Comparison of ENCODE assay signal across 9 mouse cellular contexts in the genomic region with DNA sequence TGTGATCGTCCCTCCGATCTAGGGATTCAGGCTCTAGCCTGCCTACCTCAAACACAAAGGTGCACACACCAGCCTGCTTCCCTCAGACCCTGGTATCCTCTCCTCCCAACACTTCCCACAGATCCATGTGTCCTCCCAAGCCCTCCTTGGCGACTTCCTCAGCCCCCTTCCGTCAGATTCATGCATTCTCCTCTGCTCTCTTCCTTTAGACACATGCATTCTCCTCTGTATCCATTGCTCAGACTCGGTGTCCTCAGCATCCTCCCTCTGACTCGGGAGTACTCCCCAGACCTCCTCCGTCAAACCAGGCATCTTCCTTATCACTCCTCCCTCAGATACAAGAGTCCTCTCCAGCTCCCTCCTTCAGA. TPM values are rescaled to one million over a fixed set of nuclear protein-coding genes. Genes with fewer than 3 reads are reported as not detected.
DNase-seq lines count a peak whose midpoint lies in the region; ATAC-seq lines count a peak whose summit lies in the region.
"Had no signal": no experiment of that assay in that cellular context is flagged by ENCODE, and none has a peak within 500 bp of the region (broad histone marks: within the 10 kb centered on the region; RNA-seq: fewer than 3 reads in every experiment).

No protein-coding gene starts in this region.

- H3K4me2 ChIP-seq in lung, embryonic 15.5 days = peak overlapping the region; percentile 91
- H3K4me2 ChIP-seq in neural tube, embryonic 15.5 days = peak overlapping the region; percentile 98

- ATAC-seq in lung, embryonic 15.5 days (ENCODE audit: borderline replicate concordance, extremely low read depth, low FRiP score, low TSS enrichment) = no peak
- peak; percentile 5; the same call in 1 of the 2 replicates for ATAC-seq in erythroblast, adult 5-6 weeks (replicated peaks; ENCODE audit: low FRiP score, poor library complexity, severe bottlenecking)
- 0 out of 2 replicates have a peak, but pooled peaks have one; percentile 0 for ATAC-seq in neural tube, embryonic 15.5 days (ENCODE audit: low FRiP score)
- no peak for ATAC-seq in activated CD4-positive, CD25-positive, alpha-beta regulatory T cell, adult 4 months

- 0% methylated on average over 7 of the region's 7 CpGs for WGBS in lung, embryonic 15.5 days
- under 1% methylated on average over 7 of the region's 7 CpGs for WGBS in limb, embryonic 10.5 days
- WGBS in neural tube, embryonic 15.5 days = under 1% methylated on average over 7 of the region's 7 CpGs

- H3K9me3 ChIP-seq in lung, embryonic 15.5 days = no peaks in the 10 kb centered on the region
- H3K9me3 ChIP-seq in limb, embryonic 10.5 days (replicated peaks) = no peaks in the 10 kb centered on the region
- no peaks in the 10 kb centered on the region for H3K9me3 ChIP-seq in neural tube, embryonic 15.5 days (replicated peaks)

- H3K27me3 ChIP-seq in lung, embryonic 15.5 days = no peaks in the 10 kb centered on the region
- H3K27me3 ChIP-seq in limb, embryonic 10.5 days (ENCODE audit: low read depth, poor library complexity, severe bottlenecking) = no peaks in the 10 kb centered on the region
- no peaks in the 10 kb centered on the region for H3K27me3 ChIP-seq in neural tube, embryonic 15.5 days (replicated peaks)

- peak overlapping the region; percentile 90 for H3K9ac ChIP-seq in lung, embryonic 15.5 days
- H3K9ac ChIP-seq in neural tube, embryonic 15.5 days (replicated peaks) = peak overlapping the region; percentile 86

- DNase-seq in lung, postnatal 10 days = no peak
- no peak for DNase-seq in limb, embryonic 10.5 days (ENCODE audit: low spot score)
- no peak for DNase-seq in adrenal gland, adult (ENCODE audit: inconsistent age in 2 of 2, low spot score in 1 of 2)
- DNase-seq in left cerebral cortex, adult 11 months (ENCODE audit: low spot score) = no peak

- peaks cover 40% of the 10 kb centered on the region for H3K4me1 ChIP-seq in lung, embryonic 15.5 days
- peaks cover 52% of the 10 kb centered on the region for H3K4me1 ChIP-seq in limb, embryonic 10.5 days
- peaks cover 48% of the 10 kb centered on the region for H3K4me1 ChIP-seq in neural tube, embryonic 15.5 days

- H3K27ac ChIP-seq in lung, embryonic 15.5 days = peak overlapping the region; percentile 86
- H3K27ac ChIP-seq in limb, embryonic 10.5 days = peak overlapping the region; percentile 88
- H3K27ac ChIP-seq in neural tube, embryonic 15.5 days (replicated peaks) = peak overlapping the region; percentile 89

- peaks cover 32% of the 10 kb centered on the region for H3K36me3 ChIP-seq in lung, embryonic 15.5 days
- H3K36me3 ChIP-seq in limb, embryonic 10.5 days = peaks cover 41% of the 10 kb centered on the region
- peaks cover 29% of the 10 kb centered on the region for H3K36me3 ChIP-seq in neural tube, embryonic 15.5 days

- H3K4me3 ChIP-seq in lung, embryonic 15.5 days = peak overlapping the region; percentile 79
- H3K4me3 ChIP-seq in limb, embryonic 10.5 days = peak overlapping the region; percentile 78
- peak overlapping the region; percentile 84 for H3K4me3 ChIP-seq in neural tube, embryonic 15.5 days (replicated peaks)

RNA-seq across cellular contexts. Expression of a gene that starts 0.8 kb away (rescaled TPM):
- 42.7 and 46.7 TPM in 2 replicates for polyA plus RNA-seq in lung, embryonic 15.5 days (2015; fragmentation: Nextera tagmentation; extraction: Ambion mirVana)
- total RNA-seq in erythroblast, adult 5-6 weeks (2015; ENCODE audit: low replicate concordance) = 11.7 and 13.2 TPM in 2 replicates
- 4.6 and 8.9 TPM in 2 replicates for total RNA-seq in erythroblast, adult 5-6 weeks (2017; ENCODE audit: low replicate concordance)
- 42.6 and 44.9 TPM in 2 replicates for polyA plus RNA-seq in limb, embryonic 10.5 days (2016; fragmentation: Nextera tagmentation; extraction: Ambion mirVana)
- polyA plus RNA-seq in neural tube, embryonic 15.5 days (2015; fragmentation: Nextera tagmentation; extraction: Ambion mirVana) = 21.7 and 24.0 TPM in 2 replicates
- polyA plus RNA-seq in activated CD4-positive, CD25-positive, alpha-beta regulatory T cell, adult 4 months (2017; shearing (Covaris generic)) = 1 to 10 TPM; 9.3 to 9.8 TPM

RNA-seq across cellular contexts. Expression of a gene that starts 4.1 kb away (rescaled TPM):
- 161 and 173 TPM in 2 replicates for polyA plus RNA-seq in lung, embryonic 15.5 days (2015; fragmentation: Nextera tagmentation; extraction: Ambion mirVana)
- total RNA-seq in erythroblast, adult 5-6 weeks (2015; ENCODE audit: low replicate concordance) = 54.1 and 63.4 TPM in 2 replicates
- 23.1 and 50.1 TPM in 2 replicates for total RNA-seq in erythroblast, adult 5-6 weeks (2017; ENCODE audit: low replicate concordance)
- polyA plus RNA-seq in limb, embryonic 10.5 days (2016; fragmentation: Nextera tagmentation; extraction: Ambion mirVana) = 228 and 283 TPM in 2 replicates
- polyA plus RNA-seq in neural tube, embryonic 15.5 days (2015; fragmentation: Nextera tagmentation; extraction: Ambion mirVana) = 92.7 and 114 TPM in 2 replicates
- polyA plus RNA-seq in activated CD4-positive, CD25-positive, alpha-beta regulatory T cell, adult 4 months (2017; shearing (Covaris generic)) = 10 to 100 TPM; 47.4 to 51.2 TPM

RNA-seq across cellular contexts. Expression of a gene that starts 13.2 kb away (rescaled TPM):
- polyA plus RNA-seq in lung, embryonic 15.5 days (2015; fragmentation: Nextera tagmentation; extraction: Ambion mirVana) = 0.25 and 0.70 TPM in 2 replicates
- total RNA-seq in erythroblast, adult 5-6 weeks (2015; ENCODE audit: low replicate concordance) = not detected in 2 replicates
- total RNA-seq in erythroblast, adult 5-6 weeks (2017; ENCODE audit: low replicate concordance) = not detected in 2 replicates
- polyA plus RNA-seq in limb, embryonic 10.5 days (2016; fragmentation: Nextera tagmentation; extraction: Ambion mirVana) = not detected in 2 replicates
- 0.24 TPM in 1 of 2 replicates, not detected in the other for polyA plus RNA-seq in neural tube, embryonic 15.5 days (2015; fragmentation: Nextera tagmentation; extraction: Ambion mirVana)
- not detected for polyA plus RNA-seq in activated CD4-positive, CD25-positive, alpha-beta regulatory T cell, adult 4 months (2017; shearing (Covaris generic))
- total RNA-seq: adrenal gland, adult 2 months had no signal
- polyA plus RNA-seq: adrenal gland, adult 2 months had no signal

RNA-seq across cellular contexts. Expression of a gene that starts 20.3 kb away (rescaled TPM):
- polyA plus RNA-seq in lung, embryonic 15.5 days (2015; fragmentation: Nextera tagmentation; extraction: Ambion mirVana) = 3.5 TPM in 2 replicates
- not detected in 2 replicates for total RNA-seq in erythroblast, adult 5-6 weeks (2015; ENCODE audit: low replicate concordance)
- not detected in 2 replicates for total RNA-seq in erythroblast, adult 5-6 weeks (2017; ENCODE audit: low replicate concordance)
- 2.1 and 2.2 TPM in 2 replicates for polyA plus RNA-seq in limb, embryonic 10.5 days (2016; fragmentation: Nextera tagmentation; extraction: Ambion mirVana)
- 0.91 TPM in 1 of 2 replicates, not detected in the other for polyA plus RNA-seq in neural tube, embryonic 15.5 days (2015; fragmentation: Nextera tagmentation; extraction: Ambion mirVana)
- polyA plus RNA-seq in activated CD4-positive, CD25-positive, alpha-beta regulatory T cell, adult 4 months (2017; shearing (Covaris generic)) = not detected
- total RNA-seq: adrenal gland, adult 2 months had no signal
- polyA plus RNA-seq: adrenal gland, adult 2 months had no signal

RNA-seq across cellular contexts. Expression of a gene that starts 25.9 kb away (rescaled TPM):
- 5,197 and 5,279 TPM in 2 replicates for polyA plus RNA-seq in lung, embryonic 15.5 days (2015; fragmentation: Nextera tagmentation; extraction: Ambion mirVana)
- 1,430 and 1,622 TPM in 2 replicates for total RNA-seq in erythroblast, adult 5-6 weeks (2015; ENCODE audit: low replicate concordance)
- 705 and 987 TPM in 2 replicates for total RNA-seq in erythroblast, adult 5-6 weeks (2017; ENCODE audit: low replicate concordance)
- 5,063 and 5,416 TPM in 2 replicates for polyA plus RNA-seq in limb, embryonic 10.5 days (2016; fragmentation: Nextera tagmentation; extraction: Ambion mirVana)
- 4,883 and 5,335 TPM in 2 replicates for polyA plus RNA-seq in neural tube, embryonic 15.5 days (2015; fragmentation: Nextera tagmentation; extraction: Ambion mirVana)
- polyA plus RNA-seq in activated CD4-positive, CD25-positive, alpha-beta regulatory T cell, adult 4 months (2017; shearing (Covaris generic)) = 1,000 to 10,000 TPM; 1,527 to 1,850 TPM

Comparison
In these comparisons a context has a peak if more than half of its experiments do, and no peak if none do; other contexts are left out.
1. ATAC-seq: peak in erythroblast, adult 5-6 weeks (single experiment) and neural tube, embryonic 15.5 days (single experiment); none in lung, embryonic 15.5 days (single experiment) and activated CD4-positive, CD25-positive, alpha-beta regulatory T cell, adult 4 months (single experiment).
2. Peak in every context shown above with its lines, with median percentiles within 50 percentile points of each other: H3K27ac ChIP-seq and H3K4me3 ChIP-seq.